8 mouse cellular contexts compared by ENCODE assay signal in the genomic region with DNA sequence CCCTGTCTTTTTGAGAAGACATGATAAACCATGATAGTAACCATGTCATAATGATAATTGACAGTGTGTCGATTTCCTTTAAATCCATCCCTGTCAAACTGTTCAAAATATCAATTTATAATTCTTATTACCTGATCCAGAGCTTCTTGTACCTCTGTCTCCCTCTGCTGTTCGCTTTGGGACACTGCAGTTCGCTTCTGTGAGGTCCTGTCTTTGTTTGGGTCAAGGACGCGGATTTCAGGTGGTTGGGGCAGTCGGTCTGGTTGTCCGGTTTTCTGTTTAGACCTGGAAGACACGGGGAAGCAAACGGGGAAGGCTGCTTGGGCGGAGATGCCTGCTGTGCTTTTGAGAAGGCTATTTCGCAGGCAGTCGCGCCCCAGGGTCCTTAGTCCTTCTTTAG. TPM values are rescaled to one million over a fixed set of nuclear protein-coding genes. Genes with fewer than 3 reads are reported as not detected.
DNase-seq lines count a peak whose midpoint lies in the region; ATAC-seq lines count a peak whose summit lies in the region.

No protein-coding gene starts in this region.

- ATAC-seq in megakaryocyte-erythroid progenitor cell, adult 5-6 weeks (replicated peaks; ENCODE audit: low FRiP score, low TSS enrichment, poor library complexity, severe bottlenecking): no peak

- peak; percentile 91 for DNase-seq in ZHBTc4 (ENCODE audit: low read depth, low spot score)
- peak; percentile 72 to 81 for DNase-seq in cerebellum, postnatal 25 days
- DNase-seq in gastrocnemius, adult 8-10 months (ENCODE audit: low spot score in 2 of 2): peak; percentile 36 to 46
- peak; percentile 86 for DNase-seq in induced T-regulatory cell, adult 2 months (ENCODE audit: low read depth)
- peak; percentile 13 to 37 for DNase-seq in left cerebral cortex, adult 8-10 months (ENCODE audit: low spot score in 2 of 2)
- DNase-seq in right cerebral cortex, postnatal 25 days: peak; percentile 32

- peak overlapping the region; percentile 83 for H3K4me3 ChIP-seq in megakaryocyte, embryonic 14.5 days (replicated peaks)

- peaks cover 21% of the 10 kb centered on the region for H3K4me1 ChIP-seq in megakaryocyte, embryonic 14.5 days

- H3K36me3 ChIP-seq in megakaryocyte, embryonic 14.5 days (replicated peaks; ENCODE audit: low read length): no peaks in the 10 kb centered on the region

- no peaks in the 10 kb centered on the region for H3K9me3 ChIP-seq in megakaryocyte, embryonic 14.5 days

- H3K27me3 ChIP-seq in megakaryocyte, embryonic 14.5 days (replicated peaks): peaks cover 82% of the 10 kb centered on the region

RNA-seq across cellular contexts. Expression of gene BC107364, which starts 11.5 kb away (rescaled TPM):
- not detected for total RNA-seq in gastrocnemius, adult 8-10 months (2022)
- not detected for total RNA-seq in left cerebral cortex, adult 8-10 months (2022)
- polyA plus RNA-seq in megakaryocyte, embryonic 14.5 days (2012; ENCODE audit: insufficient read depth, low replicate concordance): not detected in 2 replicates
- total RNA-seq in megakaryocyte-erythroid progenitor cell, adult 5-6 weeks (2014; fragmentation: Nextera tagmentation): not detected in 2 replicates
- total RNA-seq in megakaryocyte-erythroid progenitor cell, adult 5-6 weeks (2017): not detected in 2 replicates

Comparison
In these comparisons a context has a peak if more than half of its experiments do, and no peak if none do; other contexts are left out.
1. DNase-seq: peak in every context shown above with its lines; median percentile 91 in ZHBTc4; 86 in induced T-regulatory cell, adult 2 months; 76 in cerebellum, postnatal 25 days; 41 in gastrocnemius, adult 8-10 months; 32 in right cerebral cortex, postnatal 25 days; 25 in left cerebral cortex, adult 8-10 months.